Mouse (Mus musculus): ENCODE data around the gene Nell2. TPM values are rescaled to one million over a fixed set of nuclear protein-coding genes. Genes with fewer than 3 reads are reported as not detected.
"Not testable (repeated sequence)": the region's sequence is repeated elsewhere in the genome, so short reads cannot be mapped to it uniquely, and the experiment has no call there.

The Nell2 gene
- total RNA-seq, 2 experiments from 2014 or later, result 0.10 to 0.17 TPM

DNA sequence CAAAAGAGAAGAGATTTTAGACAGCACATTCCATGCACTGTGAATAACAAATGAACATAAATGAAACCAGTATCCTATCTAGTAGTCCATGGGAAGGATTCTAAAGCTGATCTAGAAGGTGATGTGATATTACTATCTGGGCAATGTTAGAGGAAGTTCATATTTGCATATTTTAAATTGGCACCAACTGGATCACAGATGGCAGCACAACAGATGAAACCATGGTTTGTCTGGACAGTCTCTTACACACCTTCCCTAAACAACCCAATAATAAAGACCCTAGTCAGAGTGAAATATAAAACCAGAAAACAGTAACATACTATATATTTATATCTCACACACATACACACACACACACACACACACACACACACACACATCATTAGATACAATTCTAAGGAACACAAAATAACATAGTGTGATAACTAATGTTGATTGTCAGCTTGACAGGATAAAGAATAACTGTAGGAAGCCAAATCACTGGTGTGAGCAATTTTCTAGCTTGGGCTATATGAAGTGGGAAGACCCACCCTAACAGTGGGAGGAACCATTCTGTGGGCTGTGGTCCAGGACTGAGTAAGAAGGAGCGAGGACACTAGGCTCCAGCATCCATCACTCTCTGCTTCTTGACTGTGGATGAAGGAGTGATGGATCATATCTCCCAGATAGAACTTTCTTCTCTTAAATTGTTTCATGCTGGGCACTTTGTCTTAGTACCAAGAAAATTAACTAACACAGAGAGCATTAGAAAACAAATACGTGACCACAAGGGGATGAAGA is 268.5 kb downstream of the Nell2 start:
- DNase-seq, result no peak
- intact Hi-C loops (cut with DNase I), result no loop called here

DNA sequence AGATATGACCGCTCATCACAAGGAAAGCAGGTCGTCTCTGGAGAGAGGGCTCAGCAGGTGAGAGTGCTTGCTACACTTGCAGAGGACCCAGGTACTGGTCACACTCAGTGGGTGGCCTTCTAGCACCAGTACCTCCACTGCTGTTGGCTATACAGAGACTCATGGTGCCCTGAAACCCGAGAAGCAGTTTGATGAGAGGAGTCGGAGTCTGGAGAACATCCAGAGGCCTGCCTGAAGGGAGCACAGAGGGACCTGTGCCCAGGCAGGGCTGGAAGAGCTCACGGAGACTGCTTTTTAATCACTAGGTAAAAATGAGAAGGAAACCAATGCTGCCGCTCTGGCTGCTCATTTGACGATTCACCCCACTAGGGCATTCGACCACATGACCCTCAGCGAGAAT is 271.2 kb downstream of the Nell2 start:
- intact Hi-C loops (cut with DNase I), result no loop called here
- no peak for DNase-seq

DNA sequence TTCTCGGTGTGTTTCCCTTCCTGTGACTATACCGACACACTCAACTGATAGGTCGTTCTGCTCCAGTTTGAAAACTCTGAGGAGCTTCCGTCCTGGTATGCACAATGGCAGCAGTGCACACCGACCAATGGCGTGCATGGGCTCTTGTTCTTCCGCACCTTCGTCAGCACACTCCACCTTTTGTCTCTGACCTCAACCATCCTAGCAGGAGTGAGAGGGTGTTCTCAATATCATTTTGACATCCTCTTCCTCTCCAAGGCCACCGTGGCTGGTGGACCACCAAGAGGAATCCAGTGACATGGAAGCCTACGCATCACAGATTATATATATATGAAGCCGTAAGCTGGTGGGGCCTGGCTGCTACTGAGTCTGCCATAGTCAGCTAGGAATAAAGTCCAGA is 282.8 kb downstream of the Nell2 start:
- intact Hi-C loops (cut with DNase I), result no loop called here
- DNase-seq, result no peak

DNA sequence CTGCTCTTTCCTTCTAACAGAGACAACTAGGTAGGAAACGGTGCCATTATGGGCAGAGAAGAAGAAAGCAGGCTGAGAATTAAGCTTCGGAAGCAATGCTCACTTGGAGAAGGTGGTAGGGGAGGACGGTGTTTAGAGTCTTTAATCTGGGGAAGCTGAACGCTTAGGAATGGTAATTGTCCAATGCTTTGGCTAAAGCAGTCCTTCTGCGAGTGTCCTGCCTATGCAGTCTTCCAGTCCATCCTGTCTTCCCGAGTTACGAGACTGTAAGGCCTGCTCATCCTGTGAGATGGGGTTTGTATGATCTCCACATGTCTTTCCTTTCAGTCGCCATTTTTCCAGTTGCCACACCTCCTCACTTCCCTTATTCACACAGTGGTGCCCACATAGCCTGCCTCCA is 284.5 kb downstream of the Nell2 start:
- DNase-seq, result no peak
- intact Hi-C loops (cut with DNase I), result no loop called here

DNA sequence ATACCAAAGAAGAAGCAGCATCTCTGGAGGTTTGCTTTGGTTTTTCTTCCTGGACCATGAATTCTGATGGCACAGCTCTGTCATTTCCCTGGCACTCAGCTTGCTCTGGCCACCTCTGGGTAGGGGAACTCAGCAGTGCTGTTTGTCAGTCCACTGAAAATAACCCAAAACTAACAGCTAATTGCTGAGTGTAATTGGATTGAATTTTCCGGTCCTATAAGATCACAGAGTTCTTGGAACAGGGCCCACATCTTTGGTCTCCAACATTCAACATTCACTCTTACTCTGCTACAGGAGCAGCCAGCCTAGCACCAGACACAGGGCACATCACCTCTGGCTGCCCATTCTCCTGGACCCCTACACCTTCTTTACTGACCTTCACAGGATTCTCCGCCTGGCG is 287.2 kb downstream of the Nell2 start:
- DNase-seq, result no peak
- intact Hi-C loops (cut with DNase I), result no loop called here

GRCm38 (mm10) chr15:95237021-95237420 is 291.3 kb downstream of the Nell2 start:
- intact Hi-C loops (cut with DNase I); DNase-seq: not testable (repeated sequence)

DNA sequence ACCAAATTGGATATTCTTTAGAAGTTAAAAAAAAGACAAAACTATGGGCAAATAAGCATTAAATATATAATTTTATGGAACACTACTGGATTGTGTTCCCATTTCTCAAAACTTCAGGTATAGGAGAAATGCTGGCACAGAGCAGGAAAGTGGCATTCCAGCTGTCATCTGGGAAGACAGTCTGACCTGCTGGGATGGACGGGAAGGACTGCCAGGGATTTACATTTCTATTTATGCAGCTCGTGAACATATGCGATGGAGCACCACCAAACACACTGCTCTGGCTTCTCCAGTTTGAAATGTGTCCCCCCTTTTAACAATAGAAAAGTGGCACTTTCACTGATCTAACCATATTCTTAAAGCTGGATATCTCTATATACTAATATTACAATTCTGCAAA is 291.9 kb downstream of the Nell2 start:
- intact Hi-C loops (cut with DNase I), result no loop called here
- no peak for DNase-seq

GRCm38 (mm10) chr15:95231171-95231570 is 297.2 kb downstream of the Nell2 start:
- no peak for DNase-seq
- intact Hi-C loops (cut with DNase I), result no loop called here

- intact Hi-C loops (cut with DNase I), result no loop called here
- no peak for DNase-seq
Observed at GRCm38 (mm10) chr15:95216640-95217365, 311.6 kb downstream of the Nell2 start.

DNA sequence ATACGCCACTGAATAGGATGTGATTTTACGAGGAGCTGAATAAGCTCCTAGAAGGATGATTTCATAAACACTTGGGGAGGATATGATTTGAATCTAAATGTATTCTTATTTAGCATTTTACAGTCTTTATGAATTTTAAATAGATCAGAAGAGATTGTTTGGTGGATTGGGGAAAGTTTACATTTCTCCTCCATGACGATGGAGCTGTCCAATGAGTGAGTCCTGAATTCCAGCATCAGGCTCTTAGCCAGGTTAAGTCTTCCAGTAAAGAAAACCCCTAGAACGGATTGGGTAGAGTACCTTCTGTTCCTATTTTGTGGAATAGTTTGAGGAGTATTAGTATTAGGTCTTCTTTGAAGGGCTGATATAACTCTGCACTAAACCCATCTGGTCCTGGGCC is 317.8 kb downstream of the Nell2 start:
- no peak for DNase-seq
- intact Hi-C loops (cut with DNase I), result no loop called here

DNA sequence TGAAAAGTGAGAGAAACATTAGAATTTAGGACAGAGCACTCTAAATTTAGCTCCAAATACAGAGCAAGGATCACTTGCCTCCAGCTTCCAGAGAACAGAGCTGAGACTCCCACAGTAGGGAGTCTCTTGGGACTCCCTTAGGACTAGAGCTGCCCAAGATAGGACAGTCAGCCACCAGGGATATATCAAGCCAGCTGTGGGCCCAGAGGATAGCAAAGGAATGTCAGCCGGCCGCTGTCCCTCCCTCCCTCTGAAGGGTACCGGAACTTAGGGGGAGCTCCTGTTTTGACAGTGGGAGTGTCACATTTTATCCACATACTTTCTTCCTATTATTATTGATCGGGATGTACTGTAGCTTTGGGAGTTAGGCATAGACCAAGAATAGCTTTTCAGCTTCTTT is 319.2 kb downstream of the Nell2 start:
- DNase-seq, result peak; percentile 3 to 5

GRCm38 (mm10) chr15:95193661-95194280 is 334.6 kb downstream of the Nell2 start:
- no peak for DNase-seq
- intact Hi-C loops (cut with DNase I), result no loop called here

More for the DNA sequence above, 319.2 kb downstream of the Nell2 start:
- intact Hi-C loops (cut with DNase I), result no loop called here

DNA sequence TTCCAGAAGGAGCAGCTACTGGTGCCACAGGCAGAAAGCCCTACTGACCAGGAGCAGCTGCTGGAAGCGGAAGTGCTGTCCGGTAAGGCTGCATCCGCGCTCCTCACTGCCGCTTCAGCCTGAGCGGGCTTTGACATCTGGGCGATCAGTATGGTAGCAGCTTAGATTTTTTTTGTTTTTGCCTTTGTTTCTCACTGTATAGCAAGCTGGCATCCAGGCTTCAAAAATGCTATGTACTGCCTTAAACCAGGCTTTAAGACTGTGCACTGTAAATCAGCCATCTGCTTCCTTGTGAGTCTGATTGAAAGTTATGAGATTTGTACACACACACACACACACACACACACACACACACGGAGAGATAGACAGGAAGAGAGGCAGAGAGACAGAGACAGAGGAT is 335.4 kb downstream of the Nell2 start:
- intact Hi-C loops (cut with DNase I), result no loop called here
- no peak for DNase-seq

DNA sequence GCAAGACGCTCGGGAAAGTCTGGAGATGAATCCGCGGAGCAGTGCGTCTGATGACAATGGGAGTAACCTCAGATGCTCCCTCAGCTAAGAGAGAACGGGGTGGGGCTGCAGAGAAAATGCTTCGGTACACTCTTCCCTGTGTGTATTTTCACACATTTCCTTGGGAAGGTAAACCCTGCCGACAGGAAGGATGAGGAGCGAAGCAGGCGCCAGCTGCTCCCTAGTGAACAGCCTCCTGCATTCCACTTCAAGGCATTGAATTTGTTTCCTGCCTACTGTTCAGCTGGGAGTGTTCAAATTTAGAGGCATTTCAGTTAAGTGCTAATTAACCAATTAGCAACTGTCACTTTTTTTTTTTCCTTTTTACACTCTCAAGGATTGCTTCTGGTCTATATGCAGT is 342.1 kb downstream of the Nell2 start:
- intact Hi-C loops (cut with DNase I), result no loop called here
- no peak for DNase-seq

GRCm38 (mm10) chr15:95185419-95185818 is 342.9 kb downstream of the Nell2 start:
- intact Hi-C loops (cut with DNase I), result no loop called here

DNA sequence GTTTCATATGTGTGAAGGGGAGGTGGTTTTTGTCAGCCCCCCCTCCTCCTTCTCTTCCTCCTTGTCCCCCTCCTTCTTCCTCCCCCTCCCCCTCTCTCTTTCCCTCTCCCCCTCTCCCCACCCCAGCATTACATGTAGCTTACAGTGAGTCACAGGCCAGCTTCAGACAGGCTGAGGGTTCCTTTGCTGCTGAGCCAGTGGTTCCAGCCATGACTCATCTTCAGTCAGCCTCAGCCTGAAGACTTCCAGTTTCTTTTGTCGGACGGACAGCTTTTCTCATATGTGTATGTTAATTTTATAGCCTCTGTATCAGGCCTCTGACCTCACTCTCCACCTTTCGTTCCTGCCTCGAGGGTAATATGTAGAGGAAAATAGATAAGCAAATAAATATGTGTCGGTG is 344.9 kb downstream of the Nell2 start:
- intact Hi-C loops (cut with DNase I), result no loop called here
- DNase-seq, result no peak

More at GRCm38 (mm10) chr15:95185419-95185818, 342.9 kb downstream of the Nell2 start:
- DNase-seq, result no peak

DNA sequence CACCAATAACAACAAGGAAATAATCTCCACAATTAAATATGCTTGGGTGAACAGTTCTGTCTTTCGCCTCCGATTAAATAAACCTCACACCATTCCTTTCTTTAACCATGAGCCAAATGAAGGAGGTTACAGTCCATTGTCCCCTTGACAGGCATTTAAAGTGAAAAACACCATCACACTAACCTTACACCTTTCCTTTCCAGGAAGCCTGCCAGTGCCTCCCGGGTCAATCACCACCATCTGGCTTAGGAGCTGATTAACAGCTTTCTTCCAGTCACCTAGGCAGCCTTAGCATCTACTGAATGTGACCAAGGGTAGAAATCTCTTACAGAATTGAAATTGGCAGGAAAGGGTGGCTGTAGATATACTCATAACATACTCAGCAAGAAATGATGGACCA is 371.5 kb downstream of the Nell2 start:
- no peak for DNase-seq
- intact Hi-C loops (cut with DNase I), result no loop called here

DNA sequence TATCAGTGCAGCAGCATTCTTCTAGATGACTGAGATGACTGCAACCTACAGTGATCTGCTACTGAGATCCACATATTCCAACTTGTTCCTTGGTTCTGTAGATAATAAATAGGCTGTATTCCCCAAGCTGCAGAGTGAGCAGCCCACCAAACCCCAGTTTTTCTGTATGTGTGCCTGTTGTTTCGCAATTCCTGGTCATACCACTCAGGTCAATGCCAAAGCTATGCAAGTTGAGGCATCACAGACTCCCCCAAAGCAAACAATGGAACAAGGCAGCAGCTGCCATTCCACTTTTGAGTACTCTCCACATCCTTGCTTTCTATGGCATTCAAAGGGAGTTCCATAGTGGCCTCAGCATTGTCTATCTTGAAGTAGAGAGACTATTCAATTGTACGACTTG is 383.2 kb downstream of the Nell2 start:
- intact Hi-C loops (cut with DNase I), result no loop called here

DNA sequence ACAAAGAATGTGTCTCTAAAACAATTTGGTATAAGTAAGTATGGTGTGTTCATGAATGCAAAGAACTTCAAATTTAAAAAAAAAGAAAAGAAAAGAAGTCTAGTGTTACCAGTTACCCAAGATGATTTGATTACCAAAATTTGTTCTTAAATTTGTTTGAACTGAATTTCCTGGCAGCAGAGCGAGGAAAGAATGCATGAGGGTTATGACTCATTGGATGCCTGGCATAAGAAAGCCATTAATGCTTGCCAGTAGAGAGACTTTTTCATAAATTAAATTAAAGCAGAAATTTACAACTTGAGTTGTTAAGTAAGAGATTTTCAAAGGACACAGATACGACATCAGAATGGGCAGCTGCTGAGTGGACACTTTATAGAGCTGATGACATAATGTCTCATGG is 384.2 kb downstream of the Nell2 start:
- DNase-seq, result no peak

More for the DNA sequence above, 383.2 kb downstream of the Nell2 start:
- no peak for DNase-seq

GRCm38 (mm10) chr15:95138709-95139409 is 389.5 kb downstream of the Nell2 start:
- intact Hi-C loops (cut with DNase I), result no loop called here
- DNase-seq, result no peak

More for the DNA sequence above, 384.2 kb downstream of the Nell2 start:
- intact Hi-C loops (cut with DNase I), result no loop called here

Data from heart, postnatal 14 days (tissue).